In the genomic region with DNA sequence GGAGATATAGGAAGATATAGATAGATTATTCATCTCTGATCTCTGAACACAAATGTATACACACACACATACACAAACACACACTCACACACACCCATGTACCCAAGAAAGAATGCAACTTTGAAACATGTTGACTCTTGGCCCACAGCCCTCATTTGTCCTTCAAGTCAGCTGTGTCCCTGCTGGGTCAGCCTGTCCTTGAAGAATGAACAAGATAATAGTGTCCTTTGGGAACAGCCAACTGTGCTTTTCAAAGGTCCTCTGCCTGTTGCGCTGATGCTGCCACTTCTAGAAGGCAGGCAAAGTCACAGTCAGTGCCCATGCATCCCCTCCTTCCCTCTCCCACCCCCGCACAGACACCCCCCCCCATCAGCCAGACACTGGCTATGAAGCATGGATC, we compare ENCODE assay signal across 16 mouse cellular contexts.
DNase-seq lines count a peak whose midpoint lies in the region; ATAC-seq and TF ChIP-seq lines count a peak whose summit lies in the region.
"Had no signal": no experiment of that assay in that cellular context is flagged by ENCODE, and none has a peak within 500 bp of the region (broad histone marks: within the 10 kb centered on the region; RNA-seq: fewer than 3 reads in every experiment).

No protein-coding gene starts in this region.

- 70% methylated on average over 2 of the region's 2 CpGs for WGBS in heart, embryonic 12.5 days
- 58% methylated on average over 2 of the region's 2 CpGs for WGBS in heart, postnatal 0 days
- WGBS in heart, embryonic 10.5 days, result 74% methylated on average over 2 of the region's 2 CpGs

- H3K36me3 ChIP-seq in heart, embryonic 12.5 days, result peaks cover 16% of the 10 kb centered on the region
- peaks cover 8% of the 10 kb centered on the region for H3K36me3 ChIP-seq in heart, postnatal 0 days (replicated peaks; ENCODE audit: control insufficient read depth, insufficient read depth, low read length)
- peaks cover 16% of the 10 kb centered on the region; the same call in 1 of the 2 replicates for H3K36me3 ChIP-seq in heart, embryonic 10.5 days
- H3K36me3 ChIP-seq: forebrain, embryonic 15.5 days; hindbrain, embryonic 15.5 days had no signal

- DNase-seq in adrenal gland, adult 2 months, result peak; percentile 45
- no peak for DNase-seq in adrenal gland, postnatal 4 days (ENCODE audit: low spot score in 2 of 2)
- DNase-seq in heart, postnatal 4 days, result no peak
- no peak for DNase-seq in heart, postnatal 0 days (ENCODE audit: low spot score)
- no peak for DNase-seq in heart, embryonic 10.5 days (ENCODE audit: low spot score)
- DNase-seq in testis, postnatal 14 days (ENCODE audit: low spot score), result peak; percentile 65
- DNase-seq: cerebellum, adult 11-12 months; cerebellum, adult 9-10 months; cerebellum, postnatal 25 days; gastrocnemius, postnatal 36 days; kidney, adult 2 months had no signal

- no peak overlapping the region for H3K9ac ChIP-seq in heart, embryonic 12.5 days
- no peak overlapping the region for H3K9ac ChIP-seq in heart, postnatal 0 days (replicated peaks; ENCODE audit: low read depth, low read length)
- H3K9ac ChIP-seq: embryonic facial prominence, embryonic 12.5 days; forebrain, embryonic 15.5 days; hindbrain, embryonic 15.5 days had no signal

- no peak overlapping the region for H3K4me2 ChIP-seq in heart, embryonic 12.5 days
- H3K4me2 ChIP-seq in heart, postnatal 0 days (ENCODE audit: low read depth, low read length), result no peak overlapping the region
- H3K4me2 ChIP-seq: embryonic facial prominence, embryonic 12.5 days; forebrain, embryonic 15.5 days; hindbrain, embryonic 15.5 days had no signal

- TF ChIP-seq EP300 in heart, postnatal 0 days (IDR thresholded peaks at IDR 0.05; ENCODE audit: low read depth), result no peak

- no peaks in the 10 kb centered on the region for H3K27me3 ChIP-seq in heart, embryonic 12.5 days (replicated peaks)
- no peaks in the 10 kb centered on the region for H3K27me3 ChIP-seq in heart, postnatal 0 days (ENCODE audit: control insufficient read depth, insufficient read depth, low read length)
- peaks cover 4% of the 10 kb centered on the region; the same call in 1 of the 2 replicates for H3K27me3 ChIP-seq in heart, embryonic 10.5 days (ENCODE audit: insufficient read depth, poor library complexity, severe bottlenecking)
- H3K27me3 ChIP-seq: embryonic facial prominence, embryonic 12.5 days; forebrain, embryonic 15.5 days; hindbrain, embryonic 15.5 days had no signal

- TF ChIP-seq CTCF in heart, postnatal 0 days (IDR thresholded peaks at IDR 0.05; ENCODE audit: low read depth), result no peak

- H3K9me3 ChIP-seq in heart, embryonic 12.5 days (replicated peaks), result no peaks in the 10 kb centered on the region
- H3K9me3 ChIP-seq in heart, postnatal 0 days (replicated peaks; ENCODE audit: control insufficient read depth, low read length), result no peaks in the 10 kb centered on the region
- no peaks in the 10 kb centered on the region for H3K9me3 ChIP-seq in heart, embryonic 10.5 days
- H3K9me3 ChIP-seq: embryonic facial prominence, embryonic 12.5 days; forebrain, embryonic 15.5 days; hindbrain, embryonic 15.5 days had no signal

- H3K4me1 ChIP-seq in heart, embryonic 12.5 days (replicated peaks), result peaks cover 22% of the 10 kb centered on the region
- peaks cover 7% of the 10 kb centered on the region; the same call in 1 of the 2 replicates for H3K4me1 ChIP-seq in heart, postnatal 0 days (ENCODE audit: control insufficient read depth, insufficient read depth)
- H3K4me1 ChIP-seq in heart, embryonic 10.5 days, result peaks cover 4% of the 10 kb centered on the region; the same call in 1 of the 2 replicates
- H3K4me1 ChIP-seq: embryonic facial prominence, embryonic 12.5 days; forebrain, embryonic 15.5 days; hindbrain, embryonic 15.5 days had no signal

- no peak overlapping the region for H3K4me3 ChIP-seq in heart, embryonic 12.5 days
- H3K4me3 ChIP-seq in heart, postnatal 0 days (ENCODE audit: low read depth, low read length), result no peak overlapping the region
- no peak overlapping the region for H3K4me3 ChIP-seq in heart, embryonic 10.5 days
- H3K4me3 ChIP-seq: embryonic facial prominence, embryonic 12.5 days; forebrain, embryonic 15.5 days; hindbrain, embryonic 15.5 days had no signal

- ATAC-seq in heart, embryonic 12.5 days (ENCODE audit: insufficient number of reproducible peaks, low FRiP score), result no peak
- peak; percentile 59 for ATAC-seq in heart, postnatal 0 days (ENCODE audit: insufficient read depth, low read depth)
- ATAC-seq: forebrain, embryonic 15.5 days; intestine, embryonic 16.5 days had no signal

- peak overlapping the region; percentile 21; the same call in 1 of the 2 replicates for H3K27ac ChIP-seq in heart, embryonic 12.5 days (ENCODE audit: poor library complexity, severe bottlenecking)
- peak overlapping the region; percentile 71 for H3K27ac ChIP-seq in heart, postnatal 0 days (ENCODE audit: low read depth)
- H3K27ac ChIP-seq in heart, embryonic 10.5 days, result no peak overlapping the region
- H3K27ac ChIP-seq: embryonic facial prominence, embryonic 12.5 days; forebrain, embryonic 15.5 days; hindbrain, embryonic 15.5 days had no signal

Comparison
In these comparisons a context has a peak if more than half of its experiments do, and no peak if none do; other contexts are left out.
1. DNase-seq: peak in adrenal gland, adult 2 months (single experiment) and testis, postnatal 14 days (single experiment); none in adrenal gland, postnatal 4 days (0 of 2), heart, postnatal 4 days (single experiment), heart, postnatal 0 days (single experiment) and heart, embryonic 10.5 days (single experiment).